Mouse (Mus musculus) embryonic facial prominence, embryonic 12.5 days (tissue): ENCODE results near the gene Fbln1. TPM values are rescaled to one million over a fixed set of nuclear protein-coding genes. Genes with fewer than 3 reads are reported as not detected.
"Not testable (repeated sequence)": the region's sequence is repeated elsewhere in the genome, so short reads cannot be mapped to it uniquely, and the experiment has no call there.

ENCODE experiments used
- ATAC-seq: fragments of 200-750 bp; cut with Nextera tagmentation; 2 replicates; pipeline ENCODE4 v1.8.0; 2017; ENCODE audit not compliant: insufficient number of reproducible peaks, insufficient read depth, low FRiP score, low TSS enrichment
- H3K27ac ChIP-seq: fragments of 300-500 bp; sonication (generic); 2 replicates; pipeline ENCODE4 v1.5.1; 2016; ENCODE audit warnings: mild to moderate bottlenecking
- H3K27me3 ChIP-seq: fragments of 300-500 bp; sonication (generic); 2 replicates; pipeline ENCODE4 v1.6.1; 2016; ENCODE audit warnings: mild to moderate bottlenecking, moderate library complexity
- H3K36me3 ChIP-seq: fragments of 300-500 bp; sonication (generic); 2 replicates; pipeline ENCODE4 v1.6.1; 2016; ENCODE audit warnings: mild to moderate bottlenecking
- H3K4me1 ChIP-seq: fragments of 300-500 bp; sonication (generic); 2 replicates; pipeline ENCODE4 v1.6.1; 2016
- H3K4me2 ChIP-seq: fragments of 300-500 bp; sonication (generic); replicated peaks from 2 replicates; pipeline ENCODE4 v1.6.1; 2016; ENCODE audit warnings: mild to moderate bottlenecking, moderate library complexity
- H3K4me3 ChIP-seq: fragments of 300-500 bp; sonication (generic); 2 replicates; pipeline ENCODE4 v1.5.1; 2016; ENCODE audit warnings: mild to moderate bottlenecking
- H3K9ac ChIP-seq: fragments of 300-500 bp; sonication (generic); 2 replicates; pipeline ENCODE4 v1.6.1; 2016; ENCODE audit warnings: mild to moderate bottlenecking, moderate library complexity
- H3K9me3 ChIP-seq: fragments of 300-500 bp; sonication (generic); 2 replicates; pipeline ENCODE4 v1.6.1; 2016; ENCODE audit warnings: mild to moderate bottlenecking, moderate library complexity
- WGBS: fragments of 180-500 bp; shearing (Covaris S2); methylation state at CpG from one replicate; pipeline ENCODE4 v1.1.7; 2016; 5-methylcytosine and 5-hydroxymethylcytosine counted together
- polyA plus RNA-seq: library from polyadenylated mRNA; unstranded; fragments of >200 nt; fragmentation: Nextera tagmentation; extraction: Ambion mirVana; gene quantifications from 2 replicates; pipeline ENCODE4 v1.2.1, GENCODE M21; 2016

Fbln1 gene
- polyA plus RNA-seq, 1 experiment from 2014 or later, result 236 TPM

DNA sequence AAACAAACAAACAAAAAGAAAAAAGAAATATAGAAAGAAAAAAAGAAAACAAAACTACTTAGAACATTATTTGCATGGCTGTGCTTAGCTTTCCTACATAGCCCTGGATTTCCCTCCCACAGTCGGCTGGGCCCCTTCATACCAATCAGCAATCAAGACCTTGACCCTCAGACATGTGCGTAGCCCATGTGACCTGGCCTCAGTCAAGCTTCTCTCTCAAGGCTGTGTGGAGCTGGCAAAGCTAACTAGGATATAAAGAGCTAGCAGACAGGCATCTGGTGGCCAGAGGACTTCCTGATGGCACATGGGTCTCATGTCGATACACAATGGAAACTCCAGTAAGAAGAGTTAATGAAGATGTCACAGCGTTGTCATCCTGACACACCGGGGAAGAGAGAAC lies 123.3 kb downstream of the Fbln1 start:
- Histone ChIP-seq H3K9me3 (no peaks in the 10 kb centered on the region), H3K4me2 (no peak overlapping the region), H3K4me1 (no peaks in the 10 kb centered on the region), H3K9ac (no peak overlapping the region), H3K4me3 (no peak overlapping the region), H3K36me3 (no peaks in the 10 kb centered on the region), H3K27me3 (no peaks in the 10 kb centered on the region), H3K27ac (no peak overlapping the region)
- 89% methylated on average over 5 of the region's 5 CpGs for WGBS
- ATAC-seq, result no peak

DNA sequence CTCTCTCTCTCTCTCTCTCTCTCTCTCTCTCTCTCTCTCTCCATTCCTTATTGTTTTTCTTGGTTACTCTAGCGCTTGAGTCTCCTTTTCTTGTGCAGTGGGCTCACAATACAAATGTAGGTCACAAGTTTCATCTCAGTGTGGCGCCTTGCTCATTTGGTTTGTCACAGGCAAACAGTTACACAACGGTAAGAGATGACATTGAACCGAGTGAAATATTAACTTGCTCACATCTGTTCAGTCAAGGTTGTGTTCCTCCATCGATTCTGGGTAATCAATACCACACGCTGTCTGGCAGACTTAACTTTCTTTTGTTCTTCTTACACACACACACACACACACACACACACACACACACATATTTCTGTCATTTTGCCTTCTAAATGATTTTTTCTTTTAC lies 124.3 kb downstream of the Fbln1 start:
- H3K4me1 ChIP-seq, result no peaks in the 10 kb centered on the region
- H3K27ac ChIP-seq, result no peak overlapping the region
- H3K4me2 ChIP-seq, result no peak overlapping the region
- no peaks in the 10 kb centered on the region for H3K27me3 ChIP-seq
- 70% methylated on average over 6 of the region's 6 CpGs for WGBS
- no peaks in the 10 kb centered on the region for H3K9me3 ChIP-seq
- no peaks in the 10 kb centered on the region for H3K36me3 ChIP-seq
- H3K9ac ChIP-seq, result no peak overlapping the region
- no peak overlapping the region for H3K4me3 ChIP-seq
- no peak for ATAC-seq

DNA sequence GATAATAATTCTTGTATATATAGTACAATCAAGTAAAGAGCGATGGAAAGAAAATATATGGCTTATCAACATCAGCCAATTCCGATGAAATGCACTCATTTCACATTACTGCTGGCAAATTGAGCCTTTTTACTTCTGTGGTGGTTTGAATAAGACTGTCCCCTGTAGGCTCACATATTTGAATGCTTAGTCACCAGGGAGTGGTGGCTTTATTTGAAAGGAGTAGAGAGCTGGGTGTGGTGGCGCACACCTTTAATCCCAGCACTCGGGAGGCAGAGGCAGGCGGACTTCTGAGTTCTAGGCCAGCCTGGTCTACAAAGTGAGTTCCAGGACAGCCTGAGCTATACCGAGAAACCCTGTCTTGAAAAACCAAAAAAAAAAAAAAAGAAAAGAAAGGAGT lies 127.8 kb downstream of the Fbln1 start:
- WGBS, result 91% methylated on average over 6 of the region's 6 CpGs
- not testable (repeated sequence) for ATAC-seq, H3K4me1 ChIP-seq

DNA sequence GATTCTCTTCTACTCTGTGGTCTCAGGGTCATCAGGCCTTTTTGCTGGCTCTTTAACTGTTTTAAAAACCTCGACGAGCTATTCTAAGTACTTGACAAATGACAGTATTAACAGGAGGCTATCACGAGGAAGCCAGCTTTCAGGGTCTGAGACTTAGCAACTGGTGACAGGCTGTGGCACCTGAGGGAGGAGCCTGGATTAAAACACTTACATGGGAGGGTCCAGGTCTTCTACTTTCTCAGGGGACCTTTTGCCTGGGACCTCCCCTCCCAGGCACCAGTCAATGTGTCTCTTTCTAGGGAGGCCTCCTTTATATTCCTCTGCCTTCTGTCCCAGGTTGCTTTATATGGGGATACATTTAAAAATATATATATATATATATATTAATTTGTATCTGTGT lies 128.5 kb downstream of the Fbln1 start:
- 77% methylated on average over 3 of the region's 3 CpGs for WGBS

More for the DNA sequence above, 127.8 kb downstream of the Fbln1 start:
- H3K27ac ChIP-seq, H3K27me3 ChIP-seq, H3K4me2 ChIP-seq, H3K36me3 ChIP-seq, H3K4me3 ChIP-seq, H3K9ac ChIP-seq, H3K9me3 ChIP-seq: not testable (repeated sequence)

DNA sequence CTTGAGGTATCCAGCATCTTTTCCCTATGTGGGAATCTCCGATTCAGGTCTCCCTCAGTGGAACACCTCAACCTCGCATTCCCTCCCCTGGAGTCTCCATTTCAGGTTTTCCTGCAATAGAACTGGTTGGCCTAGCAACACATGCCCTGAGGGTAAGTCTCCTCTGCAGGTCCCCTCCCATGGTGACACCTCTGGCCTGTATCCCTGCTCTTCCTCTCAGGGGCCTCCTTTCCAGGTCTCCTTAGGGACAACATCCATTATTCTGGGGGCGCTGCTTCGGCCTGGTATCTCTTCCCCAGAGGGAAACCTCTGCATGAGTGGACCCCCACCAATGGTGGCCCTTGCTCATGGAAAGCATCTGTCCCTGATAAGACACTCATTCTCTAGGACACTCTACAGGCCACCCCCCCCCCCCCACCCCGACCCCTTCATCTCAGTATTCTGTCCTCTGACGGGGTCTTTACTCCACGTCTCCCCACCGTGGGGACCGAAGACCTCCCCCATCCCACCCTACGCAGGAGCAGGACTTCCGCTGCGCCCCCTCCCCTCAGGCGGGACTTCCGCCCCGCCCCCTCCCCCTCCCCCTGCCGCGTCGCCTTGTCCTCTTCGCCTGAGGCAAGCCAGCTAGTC lies 130.0 kb downstream of the Fbln1 start, which contains the start of gene Atxn10:
Atxn10 (plus strand) TSS at position 575 of the 630 bp plus-strand sequence.
- Histone ChIP-seq H3K27me3 (no peaks in the 10 kb centered on the region), H3K36me3 (no peaks in the 10 kb centered on the region), H3K27ac (peak within 1 kb of the TSS; percentile 97), H3K9ac (peak within 1 kb of the TSS; percentile 86), H3K9me3 (no peaks in the 10 kb centered on the region), H3K4me1 (peaks cover 5% of the 10 kb centered on the region), H3K4me2 (peak within 1 kb of the TSS; percentile 77), H3K4me3 (peak within 1 kb of the TSS; percentile 98)
- peak; percentile 70 for ATAC-seq
- WGBS, result 7% methylated on average over 15 of the region's 19 CpGs

More for the DNA sequence above, 128.5 kb downstream of the Fbln1 start:
- Histone ChIP-seq H3K4me1 (peaks cover 5% of the 10 kb centered on the region), H3K4me2 (no peak overlapping the region), H3K9me3 (no peaks in the 10 kb centered on the region), H3K9ac (no peak overlapping the region), H3K36me3 (no peaks in the 10 kb centered on the region), H3K27me3 (no peaks in the 10 kb centered on the region), H3K4me3 (no peak overlapping the region), H3K27ac (no peak overlapping the region)
- no peak for ATAC-seq

Other genes with a start within 250 kb of the Fbln1 start
- 10.7 and 12.3 TPM in 2 replicates for gene 5031439G07Rik, start 217.4 kb upstream of the Fbln1 start, polyA plus RNA-seq
- gene Upk3a, start 188.8 kb upstream of the Fbln1 start, polyA plus RNA-seq, result 0.34 and 0.35 TPM in 2 replicates
- 24.2 and 24.5 TPM in 2 replicates for gene Fam118a, start 177.0 kb upstream of the Fbln1 start, polyA plus RNA-seq
- gene Smc1b, start 74.0 kb upstream of the Fbln1 start, polyA plus RNA-seq, result 0.22 and 0.31 TPM in 2 replicates
- 0.98 and 1.0 TPM in 2 replicates for gene Ribc2, start 73.9 kb upstream of the Fbln1 start, polyA plus RNA-seq
- gene Atxn10, start 130.3 kb downstream of the Fbln1 start, polyA plus RNA-seq, result 336 and 345 TPM in 2 replicates